Mouse (Mus musculus) midbrain, embryonic 11.5 days (tissue): ENCODE results near the gene Cdhr3. TPM values are rescaled to one million over a fixed set of nuclear protein-coding genes. Genes with fewer than 3 reads are reported as not detected.
A peak's percentile ranks its signal among the peaks of the same experiment; 100 is the strongest.
"Not testable (repeated sequence)": the region's sequence is repeated elsewhere in the genome, so short reads cannot be mapped to it uniquely, and the experiment has no call there.

Experiments
- ATAC-seq: fragments of 200-750 bp; cut with Nextera tagmentation; 2 replicates; pipeline ENCODE4 v1.8.0; 2017; ENCODE audit warnings: moderate TSS enrichment, moderate library complexity; ENCODE audit not compliant: low FRiP score
- DNase-seq: peaks from one replicate; pipeline ENCODE4 v3.0.0; 2015; ENCODE audit warnings: low spot score; ENCODE audit errors: missing footprints
- H3K27ac ChIP-seq: fragments of 300-500 bp; sonication (generic); 2 replicates; pipeline ENCODE4 v1.5.1; 2014; ENCODE audit warnings: low read depth, low read length
- H3K27me3 ChIP-seq: fragments of 300-500 bp; sonication (generic); 2 replicates; pipeline ENCODE4 v1.6.1; 2014; ENCODE audit warnings: mild to moderate bottlenecking, low read length, moderate library complexity, mixed read lengths; ENCODE audit not compliant: control insufficient read depth, insufficient read depth
- H3K36me3 ChIP-seq: fragments of 300-500 bp; sonication (generic); 2 replicates; pipeline ENCODE4 v1.6.1; 2014; ENCODE audit warnings: mild to moderate bottlenecking, low read length, moderate library complexity, mixed read lengths; ENCODE audit not compliant: control insufficient read depth, insufficient read depth
- H3K4me1 ChIP-seq: fragments of 300-500 bp; sonication (generic); 2 replicates; pipeline ENCODE4 v1.6.1; 2014; ENCODE audit warnings: low read length; ENCODE audit not compliant: control insufficient read depth, insufficient read depth
- H3K4me2 ChIP-seq: fragments of 300-500 bp; sonication (generic); 2 replicates; pipeline ENCODE4 v1.6.1; 2014; ENCODE audit warnings: mild to moderate bottlenecking, moderate library complexity
- H3K4me3 ChIP-seq: fragments of 300-500 bp; sonication (generic); 2 replicates; pipeline ENCODE4 v1.5.1; 2014; ENCODE audit warnings: low read depth, low read length
- H3K9ac ChIP-seq: fragments of 300-500 bp; sonication (generic); 2 replicates; pipeline ENCODE4 v1.6.1; 2014; ENCODE audit warnings: low read length
- H3K9me3 ChIP-seq: fragments of 300-500 bp; sonication (generic); 2 replicates; pipeline ENCODE4 v1.6.1; 2016; ENCODE audit warnings: low read length; ENCODE audit not compliant: control insufficient read depth
- WGBS: fragments of 180-500 bp; shearing (Covaris S2); extraction: QIAGEN DNeasy Blood & Tissue Kit; methylation state at CpG from one replicate; pipeline ENCODE4 v1.1.7; 2014; 5-methylcytosine and 5-hydroxymethylcytosine counted together
- polyA plus RNA-seq: library from polyadenylated mRNA; unstranded; fragments of >200 nt; fragmentation: Nextera tagmentation; extraction: Ambion mirVana; gene quantifications from 2 replicates; pipeline ENCODE4 v1.2.1, GENCODE M21; 2014

The Cdhr3 gene
- polyA plus RNA-seq, 1 experiment from 2014 or later = not detected

- DNase-seq (no peak), ATAC-seq (peak; percentile 40; the same call in 1 of the 2 replicates)
- Histone ChIP-seq H3K27me3 (no peaks in the 10 kb centered on the region), H3K4me3 (no peak overlapping the region), H3K27ac (no peak overlapping the region), H3K4me2 (no peak overlapping the region), H3K9me3 (no peaks in the 10 kb centered on the region), H3K36me3 (no peaks in the 10 kb centered on the region), H3K4me1 (no peaks in the 10 kb centered on the region), H3K9ac (no peak overlapping the region)
- 46% methylated on average over 7 of the region's 7 CpGs for WGBS
Observed at GRCm38 (mm10) chr12:33008305-33009110, 84.2 kb downstream of the Cdhr3 start.

- no peak overlapping the region for H3K27ac ChIP-seq
- H3K36me3 ChIP-seq = no peaks in the 10 kb centered on the region
- H3K4me1 ChIP-seq = no peaks in the 10 kb centered on the region
- no peak for DNase-seq
- H3K4me2 ChIP-seq = no peak overlapping the region
- no peak overlapping the region for H3K4me3 ChIP-seq
- H3K27me3 ChIP-seq = no peaks in the 10 kb centered on the region
- 84% methylated on average over 2 of the region's 2 CpGs for WGBS
- H3K9ac ChIP-seq = no peak overlapping the region
- H3K9me3 ChIP-seq = no peaks in the 10 kb centered on the region
- ATAC-seq = no peak
Observed at GRCm38 (mm10) chr12:33007176-33007575, 85.5 kb downstream of the Cdhr3 start.

- no peaks in the 10 kb centered on the region for H3K27me3 ChIP-seq
- H3K9ac ChIP-seq = no peak overlapping the region
- H3K36me3 ChIP-seq = no peaks in the 10 kb centered on the region
- no peak overlapping the region for H3K4me3 ChIP-seq
- no peak for DNase-seq
- 84% methylated on average over 5 of the region's 5 CpGs for WGBS
- ATAC-seq = no peak
- H3K27ac ChIP-seq = no peak overlapping the region
- no peak overlapping the region for H3K4me2 ChIP-seq
- H3K4me1 ChIP-seq = no peaks in the 10 kb centered on the region
- no peaks in the 10 kb centered on the region for H3K9me3 ChIP-seq
Observed at GRCm38 (mm10) chr12:33005858-33006257, 86.8 kb downstream of the Cdhr3 start.

GRCm38 (mm10) chr12:33003339-33003965 is 89.2 kb downstream of the Cdhr3 start:
- no peak overlapping the region for H3K4me3 ChIP-seq
- H3K4me1 ChIP-seq = no peaks in the 10 kb centered on the region
- DNase-seq (no peak), ATAC-seq (peak; percentile 52; the same call in 1 of the 2 replicates)
- no peak overlapping the region for H3K4me2 ChIP-seq
- H3K27me3 ChIP-seq = no peaks in the 10 kb centered on the region
- H3K9ac ChIP-seq = no peak overlapping the region
- H3K9me3 ChIP-seq = no peaks in the 10 kb centered on the region
- no peak overlapping the region for H3K27ac ChIP-seq
- 65% methylated on average over 8 of the region's 8 CpGs for WGBS
- no peaks in the 10 kb centered on the region for H3K36me3 ChIP-seq

DNA sequence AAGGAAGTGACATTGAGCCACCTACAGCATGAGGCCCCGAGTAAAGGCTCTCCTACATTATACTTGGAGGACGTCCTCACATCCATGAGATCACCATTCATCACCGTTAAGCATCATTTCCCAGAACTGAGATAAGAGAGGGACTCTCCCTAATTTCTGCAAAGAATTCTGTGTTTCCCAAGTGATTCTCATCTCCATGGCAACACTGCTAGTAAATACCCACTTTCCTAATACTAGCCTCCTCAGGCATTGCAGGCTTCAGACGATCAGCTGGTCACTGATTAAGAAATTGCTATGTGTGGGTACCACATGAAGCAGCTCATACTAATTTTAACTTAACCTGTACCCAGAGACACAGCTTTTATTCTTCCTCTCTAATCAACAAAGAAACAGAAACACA is 92.3 kb downstream of the Cdhr3 start:
- Histone ChIP-seq H3K4me1 (no peaks in the 10 kb centered on the region), H3K27ac (no peak overlapping the region), H3K9me3 (no peaks in the 10 kb centered on the region), H3K36me3 (no peaks in the 10 kb centered on the region), H3K4me3 (no peak overlapping the region), H3K9ac (no peak overlapping the region), H3K27me3 (no peaks in the 10 kb centered on the region), H3K4me2 (no peak overlapping the region)
- WGBS = 72% methylated on average over 4 of the region's 4 CpGs
- ATAC-seq = no peak
- no peak for DNase-seq

DNA sequence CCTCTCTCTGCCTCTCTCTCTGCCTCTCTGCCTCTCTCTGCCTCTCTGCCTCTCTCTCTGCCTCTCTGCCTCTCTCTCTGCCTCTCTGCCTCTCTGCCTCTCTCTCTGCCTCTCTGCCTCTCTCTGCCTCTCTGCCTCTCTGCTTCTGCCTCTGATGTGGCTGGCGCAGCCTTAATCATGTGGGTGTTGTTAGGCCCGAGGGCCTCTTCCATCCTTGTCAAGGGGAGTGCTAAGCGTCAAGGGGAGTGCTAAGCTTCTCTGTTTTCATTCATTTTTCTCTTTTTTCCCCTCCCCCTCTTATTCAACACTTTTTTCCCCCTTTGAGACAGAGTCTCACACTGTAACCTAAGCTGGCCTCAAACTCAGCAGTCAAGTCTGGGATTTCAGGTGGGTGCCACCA is 92.9 kb downstream of the Cdhr3 start:
- not testable (repeated sequence) for H3K9ac ChIP-seq, ATAC-seq, H3K36me3 ChIP-seq, H3K4me2 ChIP-seq, H3K4me1 ChIP-seq, DNase-seq, H3K4me3 ChIP-seq, H3K9me3 ChIP-seq, H3K27ac ChIP-seq, H3K27me3 ChIP-seq
- 47% methylated on average over 3 of the region's 3 CpGs for WGBS

GRCm38 (mm10) chr12:32998766-32999165 is 93.9 kb downstream of the Cdhr3 start:
- Histone ChIP-seq H3K4me1 (no peaks in the 10 kb centered on the region), H3K9ac (no peak overlapping the region), H3K27ac (no peak overlapping the region), H3K4me2 (no peak overlapping the region), H3K36me3 (no peaks in the 10 kb centered on the region), H3K4me3 (no peak overlapping the region), H3K27me3 (no peaks in the 10 kb centered on the region), H3K9me3 (no peaks in the 10 kb centered on the region)
- ATAC-seq (no peak), DNase-seq (no peak)
- 79% methylated on average over 5 of the region's 5 CpGs for WGBS

- ATAC-seq (no peak), DNase-seq (no peak)
- H3K4me3 ChIP-seq = no peak overlapping the region
- H3K4me1 ChIP-seq = no peaks in the 10 kb centered on the region
- H3K9me3 ChIP-seq = no peaks in the 10 kb centered on the region
- H3K4me2 ChIP-seq = no peak overlapping the region
- WGBS = 74% methylated on average over 4 of the region's 4 CpGs
- H3K27me3 ChIP-seq = no peaks in the 10 kb centered on the region
- H3K27ac ChIP-seq = no peak overlapping the region
- H3K36me3 ChIP-seq = no peaks in the 10 kb centered on the region
- H3K9ac ChIP-seq = no peak overlapping the region
Observed at GRCm38 (mm10) chr12:32995081-32995834, 97.4 kb downstream of the Cdhr3 start.

- WGBS = 85% methylated on average over 5 of the region's 5 CpGs
- Histone ChIP-seq H3K4me2 (no peak overlapping the region), H3K9me3 (no peaks in the 10 kb centered on the region), H3K27me3 (no peaks in the 10 kb centered on the region), H3K9ac (no peak overlapping the region), H3K4me3 (no peak overlapping the region), H3K27ac (no peak overlapping the region), H3K4me1 (no peaks in the 10 kb centered on the region), H3K36me3 (no peaks in the 10 kb centered on the region)
- no peak for DNase-seq
- no peak for ATAC-seq
Observed at GRCm38 (mm10) chr12:32994081-32994480, 98.6 kb downstream of the Cdhr3 start.
